Mouse (Mus musculus): ENCODE measurements around the gene Dip2a. TPM values are rescaled to one million over a fixed set of nuclear protein-coding genes. Genes with fewer than 3 reads are reported as not detected.
A peak's percentile ranks its signal among the peaks of the same experiment; 100 is the strongest.

The Dip2a gene
- 11.3 and 17.2 TPM in 2 replicates for polyA plus RNA-seq (2012; rRNA removed)

DNA sequence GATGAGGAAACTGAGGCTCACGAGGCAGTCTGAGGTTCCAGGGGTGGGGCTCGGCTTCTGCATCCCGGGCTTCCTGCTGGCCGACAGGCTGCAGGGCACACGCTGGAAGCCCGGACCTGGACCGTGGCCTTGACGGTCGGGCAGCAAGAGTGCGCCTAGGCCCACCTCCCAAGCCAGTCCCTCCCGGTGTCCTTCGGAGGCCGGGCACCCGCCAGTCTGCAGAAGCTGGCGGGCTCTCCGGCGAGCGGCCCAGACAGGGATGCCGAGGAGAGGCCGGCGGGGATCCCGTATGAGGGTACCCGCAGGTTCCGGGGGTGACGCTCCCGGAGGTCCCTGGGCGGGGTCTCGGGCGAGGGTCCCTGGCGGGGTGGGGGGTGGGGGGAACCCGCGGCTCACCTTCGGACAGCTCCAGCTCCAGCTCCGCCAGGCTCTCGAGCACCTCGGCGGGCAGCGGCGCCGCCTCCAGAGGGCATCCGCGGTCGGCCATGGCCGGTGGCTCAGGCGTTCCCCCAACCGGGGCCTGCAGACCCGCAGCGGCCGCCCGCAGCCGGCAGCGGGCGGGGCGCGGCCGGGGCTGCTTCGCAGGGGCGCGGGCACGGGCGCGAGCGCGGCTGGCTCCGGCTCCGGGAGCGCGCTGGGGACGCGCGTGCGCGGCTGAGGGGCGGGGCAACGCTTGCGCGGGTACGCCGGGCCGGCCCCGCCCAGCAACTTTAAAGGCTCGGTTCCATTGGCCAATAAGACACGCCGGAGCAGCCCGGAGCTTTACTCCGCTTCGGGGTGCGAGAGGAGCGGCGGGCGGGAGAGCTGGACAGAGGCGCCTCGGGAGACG, at the start of gene Dip2a:
Gene Dip2a, minus strand, starts transcription at position 581 of the 829 bp plus-strand sequence.
- WGBS = 1% methylated on average over 94 of the region's 94 CpGs
- DNase-seq (ENCODE audit: low read depth, low spot score) = no peak

DNA sequence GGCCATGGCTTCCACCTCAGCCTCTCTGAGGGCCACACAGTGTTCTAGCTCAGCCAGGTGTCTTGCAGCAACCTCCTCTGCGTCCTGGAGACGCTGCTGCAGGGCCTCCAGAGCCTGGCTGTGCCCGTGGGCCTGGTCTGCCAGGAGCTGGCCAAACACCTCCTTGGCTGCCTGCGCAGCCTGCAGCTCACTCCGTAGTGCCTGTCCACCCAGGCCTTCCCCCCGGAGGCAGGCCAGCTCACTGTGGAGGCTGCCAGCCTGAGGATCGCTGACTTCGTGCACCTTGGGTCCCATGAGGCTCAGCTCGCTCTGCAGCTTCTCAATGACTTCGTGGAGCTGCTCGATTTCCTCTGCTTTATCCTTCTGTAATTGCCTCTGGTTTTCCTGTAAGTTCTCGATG, 47.5 kb upstream of the Dip2a start:
- WGBS = 98% methylated on average over 12 of the region's 12 CpGs
- no peak for DNase-seq (ENCODE audit: low read depth, low spot score)

DNA sequence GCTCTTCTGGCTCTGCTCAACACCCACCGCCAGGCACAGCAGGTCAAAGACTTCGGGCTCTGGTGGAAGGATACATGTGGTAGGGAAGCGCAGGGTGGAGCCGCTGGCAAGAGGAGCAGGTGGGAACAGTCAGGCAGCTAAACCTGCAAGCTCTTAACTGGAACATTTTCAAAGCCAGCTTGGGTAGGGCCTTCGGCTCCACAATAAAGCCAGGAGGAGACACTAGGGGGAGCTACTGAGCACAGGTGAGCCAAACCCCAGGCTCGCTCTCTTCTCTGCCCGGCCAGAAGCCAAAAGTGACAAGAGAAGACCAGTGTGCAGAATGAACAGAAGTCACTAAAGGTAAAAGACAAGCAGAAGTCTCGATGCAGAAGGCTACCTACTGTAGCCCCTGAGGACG, 46.7 kb upstream of the Dip2a start:
- no peak for DNase-seq (ENCODE audit: low read depth, low spot score)
- 86% methylated on average over 9 of the region's 9 CpGs for WGBS

DNA sequence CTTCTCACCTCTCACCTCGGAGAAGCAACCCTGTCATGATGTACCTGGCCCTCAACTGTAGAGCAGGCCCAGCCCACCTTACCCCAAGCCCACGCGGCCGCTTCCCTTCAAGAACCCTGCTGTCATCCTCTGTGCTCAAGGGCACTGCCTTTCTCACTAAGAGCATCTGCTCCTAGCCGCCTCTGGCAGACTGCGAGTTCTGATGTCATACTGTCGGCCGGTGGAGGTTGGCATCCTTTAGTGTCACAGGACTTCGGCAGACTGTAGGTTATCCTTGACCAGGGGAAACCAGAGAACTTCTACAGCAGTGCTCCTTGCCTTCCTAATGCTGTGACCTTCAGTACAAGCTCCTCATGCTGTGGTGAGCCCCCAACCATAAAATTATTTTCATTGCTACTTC, 46.1 kb upstream of the Dip2a start:
- WGBS = 95% methylated on average over 9 of the region's 9 CpGs
- no peak for DNase-seq (ENCODE audit: low read depth, low spot score)

DNA sequence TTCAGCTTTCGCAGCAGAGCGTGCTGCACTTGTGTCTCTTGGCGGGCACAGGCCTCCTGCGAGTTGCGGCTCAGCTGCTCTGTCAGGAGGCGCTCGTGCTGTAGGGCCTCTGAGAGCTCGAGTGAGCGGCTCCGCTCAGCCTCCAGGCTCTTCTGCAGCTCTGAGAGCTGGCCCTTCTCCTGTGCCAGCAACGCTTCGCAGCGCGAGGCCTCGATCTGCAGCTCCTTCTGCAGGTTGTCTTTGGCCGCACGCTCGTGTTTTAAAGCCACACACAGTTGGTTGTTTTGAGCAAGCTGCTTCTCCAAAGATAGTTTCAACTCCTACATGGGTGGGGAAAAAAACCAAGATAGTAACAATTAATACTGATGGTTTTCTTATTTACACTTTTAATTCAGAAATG, 29.9 kb upstream of the Dip2a start:
- WGBS = 96% methylated on average over 18 of the region's 18 CpGs
- no peak for DNase-seq (ENCODE audit: low read depth, low spot score)

DNA sequence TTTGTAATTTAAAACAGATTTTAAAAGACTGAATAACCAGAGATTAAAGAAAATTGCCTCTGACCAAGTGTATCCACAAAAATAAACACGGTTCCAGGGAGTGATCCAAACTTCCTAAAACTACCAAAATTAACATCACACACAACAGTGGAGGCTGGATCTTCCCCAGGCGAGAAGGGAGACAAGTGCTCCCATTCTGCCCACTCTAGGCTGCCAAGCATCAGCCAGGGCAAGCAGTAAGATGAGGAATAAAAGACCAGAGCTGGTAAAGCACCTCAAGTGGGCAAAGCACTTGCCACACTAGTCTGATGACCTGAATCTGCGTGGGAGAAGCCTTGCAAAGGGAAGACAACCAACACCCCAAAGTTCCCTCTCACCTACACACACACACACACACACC, 26.6 kb upstream of the Dip2a start:
- DNase-seq (ENCODE audit: low read depth, low spot score) = no peak
- 87% methylated on average over 3 of the region's 3 CpGs for WGBS

DNA sequence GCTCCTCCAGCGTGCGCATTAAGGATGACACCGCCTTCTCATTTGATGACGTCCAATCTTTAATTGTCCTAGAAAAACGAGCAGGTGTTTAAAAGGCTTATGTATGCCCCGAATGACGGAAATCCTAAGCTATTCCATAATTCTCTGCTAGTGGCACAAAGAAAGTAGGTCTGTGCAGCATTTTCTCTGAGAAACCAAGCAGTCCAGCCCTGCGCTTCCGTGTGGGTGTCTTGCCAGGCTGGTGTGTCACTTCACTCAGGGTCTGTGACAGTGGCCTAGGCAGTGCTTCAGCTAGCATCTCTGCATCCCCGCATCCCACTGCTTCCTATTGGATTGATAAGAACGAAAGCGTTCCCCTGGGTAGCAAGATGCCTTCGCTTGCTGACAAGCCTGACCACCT, 23.7 kb upstream of the Dip2a start:
- DNase-seq (ENCODE audit: low read depth, low spot score) = no peak
- 92% methylated on average over 13 of the region's 13 CpGs for WGBS

DNA sequence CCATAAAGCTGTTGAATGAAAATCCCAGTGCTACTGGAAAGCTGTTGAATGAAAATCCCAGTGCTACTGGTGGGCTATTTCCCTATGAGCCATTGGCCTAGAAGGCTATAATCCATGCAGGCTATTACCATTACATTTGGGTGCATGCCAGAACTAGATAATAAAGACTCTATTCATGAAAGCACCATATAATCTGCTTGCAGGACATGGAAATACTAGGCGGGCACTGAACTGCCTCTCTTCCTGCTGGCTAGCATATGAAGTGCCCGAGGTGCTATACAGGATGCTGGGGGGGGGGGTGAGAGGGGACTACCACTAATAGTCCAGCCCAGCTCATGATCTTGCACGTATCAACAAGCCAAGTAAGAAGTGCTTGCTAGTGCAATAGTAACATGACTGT, 18.1 kb upstream of the Dip2a start:
- 25% methylated on average over 3 of the region's 3 CpGs for WGBS

DNA sequence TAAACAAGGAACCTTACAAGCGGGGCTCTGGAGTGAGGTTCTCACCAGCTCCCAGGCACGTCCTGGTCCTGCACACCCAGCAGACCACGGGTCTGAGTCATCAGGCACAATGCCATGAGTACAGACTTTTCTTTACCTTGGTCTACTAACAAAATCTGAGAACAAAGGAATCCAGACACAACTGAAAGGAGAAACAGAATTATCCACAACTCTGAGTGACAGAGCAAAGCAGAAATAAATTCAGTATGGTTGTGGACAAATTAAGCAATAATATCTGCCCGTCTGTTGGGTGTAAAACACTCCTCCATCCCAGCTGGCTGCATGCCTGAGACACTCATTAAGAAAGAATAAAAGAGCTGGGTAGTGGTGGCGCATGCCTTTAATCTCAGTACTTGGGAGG, 13.4 kb upstream of the Dip2a start:
- WGBS = 35% methylated on average over 5 of the region's 5 CpGs
- no peak for DNase-seq (ENCODE audit: low read depth, low spot score)

More for the DNA sequence above, 18.1 kb upstream of the Dip2a start:
- no peak for DNase-seq (ENCODE audit: low read depth, low spot score)

DNA sequence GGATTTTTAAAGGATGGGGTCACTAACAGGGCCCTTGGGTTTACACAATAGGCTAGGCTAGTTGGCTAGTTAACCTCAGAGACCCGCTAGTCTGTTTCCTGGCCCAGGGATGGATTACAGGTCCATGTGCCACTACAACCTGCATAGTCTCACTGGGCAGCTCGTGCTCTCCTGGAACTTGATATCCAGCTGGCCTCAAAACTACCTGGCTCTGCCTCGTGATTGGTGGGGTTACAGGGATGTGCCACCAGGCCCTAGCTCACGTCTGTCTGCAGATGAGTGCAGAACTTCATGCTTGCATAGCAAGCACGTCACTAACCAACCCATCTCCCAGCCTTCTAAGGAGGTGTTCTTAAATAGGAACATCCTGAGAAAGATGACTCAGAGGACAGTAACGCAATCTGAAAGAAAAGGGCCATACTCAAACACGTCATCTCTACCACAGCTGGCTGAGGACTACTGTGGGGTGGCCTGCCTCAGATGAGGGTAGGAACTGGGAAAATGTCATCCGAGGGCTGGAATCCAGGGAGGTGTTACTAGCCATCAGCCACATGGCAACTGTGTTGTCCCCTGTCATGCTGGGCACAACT, 12.3 kb upstream of the Dip2a start:
- 93% methylated on average over 8 of the region's 8 CpGs for WGBS
- no peak for DNase-seq (ENCODE audit: low read depth, low spot score)

DNA sequence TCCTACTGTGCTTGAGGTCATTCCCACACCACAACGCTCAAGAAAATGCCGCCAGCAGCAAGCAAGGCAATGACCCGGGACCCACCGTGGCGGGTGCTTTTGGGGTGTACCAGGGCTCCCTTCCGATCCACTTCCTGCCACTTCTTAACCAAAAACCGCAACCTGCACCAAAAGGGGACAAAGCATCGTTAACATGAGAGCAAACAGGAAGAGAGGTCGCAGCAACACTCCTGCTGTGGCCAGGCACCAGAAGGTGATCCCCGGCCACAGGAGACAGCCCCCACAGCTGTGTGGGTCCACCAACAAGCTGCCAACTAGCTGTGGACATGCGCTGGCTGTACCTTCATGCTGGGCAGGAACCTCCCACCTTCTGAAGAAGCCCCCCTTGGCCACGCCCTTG, 9.9 kb upstream of the Dip2a start:
- 81% methylated on average over 12 of the region's 12 CpGs for WGBS
- DNase-seq (ENCODE audit: low read depth, low spot score) = no peak

DNA sequence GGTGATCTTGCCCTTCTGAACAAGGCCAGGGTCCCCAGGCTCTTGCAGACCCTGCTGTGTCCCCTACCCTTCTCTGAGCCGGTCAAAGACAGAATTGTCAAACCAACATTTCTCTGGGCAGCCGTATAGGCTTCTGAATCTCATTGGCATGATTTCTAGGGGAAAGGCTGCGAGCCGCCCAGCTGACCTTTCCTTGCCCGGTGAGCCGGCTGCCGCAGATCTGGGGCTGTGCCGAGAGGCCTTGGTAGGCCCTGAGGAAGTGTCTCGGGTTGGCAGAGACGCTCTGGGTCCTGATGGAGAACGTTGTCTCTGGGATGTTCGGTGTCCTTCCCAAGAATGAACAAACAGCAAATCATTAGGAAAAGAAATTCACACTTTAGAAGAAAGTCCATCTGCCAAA, 8.9 kb upstream of the Dip2a start:
- 95% methylated on average over 12 of the region's 12 CpGs for WGBS
- no peak for DNase-seq (ENCODE audit: low read depth, low spot score)

DNA sequence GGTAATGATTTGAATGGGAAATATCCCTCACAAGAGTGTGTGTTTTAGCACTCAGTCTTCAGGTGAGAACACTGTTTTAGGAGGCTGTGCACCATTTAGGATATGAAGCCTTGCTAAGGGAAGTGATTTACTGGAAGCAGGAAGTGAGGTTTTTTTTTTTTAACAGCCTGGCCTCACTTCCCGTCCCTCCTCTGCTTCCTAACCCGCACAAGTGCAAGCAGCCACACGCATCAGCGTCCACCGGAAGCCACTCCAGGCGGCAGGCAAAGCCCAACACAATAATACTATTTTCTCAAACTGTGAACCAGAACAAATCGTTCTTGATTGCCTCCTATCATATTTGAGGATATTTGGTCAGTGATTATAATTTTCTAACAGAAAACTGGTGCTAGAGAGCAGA, 6.9 kb upstream of the Dip2a start:
- DNase-seq (ENCODE audit: low read depth, low spot score) = no peak
- 80% methylated on average over 7 of the region's 7 CpGs for WGBS

DNA sequence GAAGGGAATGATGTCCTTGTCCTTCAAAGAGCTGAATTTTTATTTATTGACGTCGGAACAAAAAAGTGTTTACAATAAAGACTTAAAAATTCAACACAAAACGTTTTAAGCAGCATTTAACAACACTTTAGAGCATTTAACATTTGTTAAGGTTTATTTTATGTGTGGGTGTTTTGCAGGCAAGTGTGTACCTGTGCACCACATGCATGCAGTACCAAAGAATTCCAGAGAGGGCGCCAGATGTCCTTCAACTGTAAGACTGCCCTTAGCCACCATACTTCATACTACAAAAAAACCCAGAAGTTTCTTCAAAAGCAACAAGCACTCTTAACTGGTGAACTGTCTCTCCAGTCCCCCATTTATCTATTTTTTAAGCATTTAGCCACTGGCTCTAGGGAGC, 1.5 kb upstream of the Dip2a start:
- WGBS = 6% methylated on average over 4 of the region's 4 CpGs

DNA sequence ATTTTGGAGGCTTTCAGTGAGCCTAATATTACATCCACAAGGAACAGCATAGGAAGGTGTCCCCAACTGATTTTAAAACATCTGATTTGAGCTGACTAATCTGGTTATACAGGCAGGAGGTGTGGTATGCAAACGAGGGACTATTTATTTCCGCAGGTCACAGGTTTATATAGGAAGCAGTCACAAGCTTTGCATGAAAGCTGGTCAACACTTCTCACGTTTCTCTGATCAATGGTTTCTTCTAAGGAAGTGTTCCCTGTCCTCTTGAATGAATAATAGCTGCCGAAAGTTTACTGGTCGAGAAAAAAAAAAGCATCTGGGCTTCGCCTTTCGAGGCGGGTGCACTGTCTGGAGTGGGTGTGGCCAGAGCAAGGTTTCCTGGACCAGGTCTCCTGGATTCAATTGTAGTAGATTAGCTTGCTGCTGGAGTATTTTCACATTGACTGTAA, 976 bp upstream of the Dip2a start:
- DNase-seq (ENCODE audit: low read depth, low spot score) = no peak
- 2% methylated on average over 8 of the region's 8 CpGs for WGBS

More for the DNA sequence above, 1.5 kb upstream of the Dip2a start:
- no peak for DNase-seq (ENCODE audit: low read depth, low spot score)

DNA sequence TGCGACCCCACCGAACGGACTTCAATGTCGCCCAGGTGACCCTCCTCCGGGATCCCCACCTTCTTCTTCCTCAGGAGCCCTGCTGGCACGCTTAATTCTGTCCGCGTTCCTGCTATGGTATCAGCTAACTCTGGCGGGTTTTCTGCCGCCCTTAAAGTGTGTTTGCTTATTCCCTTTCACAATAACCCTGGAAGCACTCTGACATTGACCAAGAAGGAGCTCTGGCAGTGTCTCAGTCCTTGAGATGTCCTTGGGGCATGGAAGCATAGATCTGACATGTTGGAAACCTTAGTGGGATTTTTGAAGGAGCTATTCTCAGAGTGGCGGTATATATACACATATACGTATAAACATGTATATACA, 430 bp upstream of the Dip2a start:
- under 1% methylated on average over 12 of the region's 12 CpGs for WGBS
- DNase-seq (ENCODE audit: low read depth, low spot score) = no peak

DNA sequence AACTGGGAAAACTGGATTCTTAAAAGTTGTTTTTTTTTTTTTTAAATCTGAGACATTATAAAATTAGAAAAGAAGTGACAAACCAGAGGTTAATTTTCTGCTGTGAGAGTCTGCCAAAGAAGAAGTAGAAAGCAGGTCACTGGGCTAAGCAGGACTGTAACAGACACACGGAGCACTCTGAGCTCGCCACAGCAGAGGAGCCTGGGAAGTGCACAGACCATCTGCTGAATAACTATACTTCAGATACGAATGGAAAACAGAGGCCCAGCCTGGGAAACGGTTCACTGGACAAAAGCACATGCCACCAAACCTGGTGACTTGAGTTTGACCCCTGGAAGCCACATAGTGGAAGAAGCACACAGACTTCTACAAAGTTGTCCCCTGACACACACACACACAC, 10.7 kb downstream of the Dip2a start:
- 41% methylated on average over 4 of the region's 4 CpGs for WGBS
- DNase-seq (ENCODE audit: low read depth, low spot score) = no peak

DNA sequence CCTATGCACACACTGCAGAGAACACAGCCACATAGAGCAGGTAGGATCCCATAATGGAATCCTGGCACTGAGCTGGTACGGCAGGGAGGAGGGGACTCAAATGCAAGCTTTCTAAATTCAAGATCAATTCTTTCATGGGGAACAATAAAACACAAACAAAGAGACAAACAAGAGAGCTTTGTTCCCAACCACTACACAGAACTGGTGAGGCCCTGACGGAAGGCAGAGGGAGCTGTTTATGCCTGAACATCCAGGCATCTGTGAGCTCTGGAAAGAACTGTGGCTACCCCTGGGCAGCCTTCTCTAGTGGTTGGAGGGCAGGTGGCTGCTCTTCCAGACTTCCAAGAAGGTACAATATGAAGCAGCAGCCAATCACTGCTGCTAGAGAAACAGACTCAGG, 13.1 kb downstream of the Dip2a start:
- 76% methylated on average over 2 of the region's 2 CpGs for WGBS

DNA sequence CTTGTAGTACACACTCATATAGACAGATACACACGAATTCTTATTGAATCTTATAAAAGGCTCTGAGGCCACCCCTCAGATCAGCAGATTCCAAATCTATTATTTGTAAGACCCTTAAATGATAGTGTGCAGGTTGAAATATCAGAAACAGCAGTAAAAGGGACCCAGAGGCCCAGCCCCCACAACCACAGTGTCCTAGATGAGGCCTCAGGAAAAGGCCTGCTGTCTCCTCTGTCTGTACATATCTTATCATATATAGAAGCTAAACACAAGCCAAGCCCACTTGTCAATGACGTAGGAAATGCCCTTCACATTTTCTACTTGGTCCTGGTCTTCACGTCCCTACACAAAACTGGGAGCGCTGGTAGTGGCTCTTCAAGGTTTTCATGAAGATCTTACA, 16.0 kb downstream of the Dip2a start:
- DNase-seq (ENCODE audit: low read depth, low spot score) = no peak
- WGBS = 91% methylated on average over 4 of the region's 4 CpGs

More for the DNA sequence above, 13.1 kb downstream of the Dip2a start:
- no peak for DNase-seq (ENCODE audit: low read depth, low spot score)

DNA sequence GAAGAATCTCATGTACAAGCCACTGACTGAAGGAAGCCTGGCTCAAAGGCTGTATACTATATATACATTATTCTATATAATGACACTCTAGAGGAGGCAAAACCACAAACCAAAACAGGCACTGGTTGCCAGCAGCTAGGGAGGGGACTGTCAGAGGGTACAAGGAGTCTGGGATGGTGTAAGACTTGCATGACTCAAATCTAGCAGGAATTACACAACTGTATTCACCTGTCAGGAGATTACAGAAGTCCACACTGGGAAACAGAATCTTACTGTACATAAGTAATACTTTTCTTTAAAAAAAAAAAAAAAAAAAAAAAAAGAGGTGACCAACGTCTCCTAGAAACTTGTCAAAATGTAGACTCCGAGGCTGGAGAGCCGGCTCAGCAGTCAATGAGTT, 16.5 kb downstream of the Dip2a start:
- 86% methylated on average over 3 of the region's 3 CpGs for WGBS
- DNase-seq (ENCODE audit: low read depth, low spot score) = no peak

DNA sequence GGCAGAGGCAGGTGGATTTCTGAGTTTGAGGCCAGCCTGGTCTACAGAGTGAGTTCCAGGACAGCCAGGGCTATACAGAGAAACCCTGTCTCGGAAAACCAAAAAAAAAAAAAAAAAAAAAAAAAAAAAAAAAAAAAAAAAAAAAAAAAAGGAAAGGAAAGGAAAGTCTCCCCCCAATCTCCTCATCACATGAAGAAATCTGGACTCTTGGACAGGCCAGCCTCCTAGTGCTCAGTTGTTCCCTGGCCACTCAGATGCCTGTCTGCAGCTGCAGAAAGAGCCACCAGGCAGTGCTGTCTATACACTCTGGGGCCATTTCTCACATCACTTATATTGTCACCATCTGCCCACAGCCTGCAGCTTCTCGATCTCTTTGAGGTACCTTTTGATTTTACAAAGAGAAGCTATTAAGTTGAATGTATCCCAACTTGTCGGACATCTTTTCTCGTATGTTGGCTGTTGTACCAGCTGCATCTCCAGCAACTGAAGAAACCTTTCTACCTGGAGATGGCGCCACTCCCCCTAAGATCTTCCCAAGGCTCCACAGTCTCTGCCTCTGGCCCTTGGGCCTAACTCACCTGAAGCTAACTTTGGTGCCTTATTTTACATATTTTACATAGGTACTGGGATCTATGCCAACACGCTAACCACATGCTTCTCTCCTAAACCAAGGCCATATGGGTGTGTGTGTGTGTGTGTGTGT, 18.6 kb downstream of the Dip2a start:
- WGBS = 66% methylated on average over 6 of the region's 6 CpGs
- peak; percentile 24 for DNase-seq (ENCODE audit: low read depth, low spot score)

Measured in large intestine, adult 2 months (tissue).